Mouse (Mus musculus) limb, embryonic 12.5 days (tissue): ENCODE measurements around the gene Cblc. TPM values are rescaled to one million over a fixed set of nuclear protein-coding genes. Genes with fewer than 3 reads are reported as not detected.
A peak's percentile ranks its signal among the peaks of the same experiment; 100 is the strongest.

Source experiments
- ATAC-seq: fragments of 200-750 bp; cut with Nextera tagmentation; 2 replicates; pipeline ENCODE4 v1.8.0; 2017; ENCODE audit warnings: low read depth, moderate TSS enrichment; ENCODE audit not compliant: insufficient number of reproducible peaks, insufficient read depth, low FRiP score, low TSS enrichment
- H3K27ac ChIP-seq: fragments of 300-500 bp; sonication (generic); 2 replicates; pipeline ENCODE4 v1.5.1; 2016; ENCODE audit warnings: mild to moderate bottlenecking, moderate library complexity
- H3K27me3 ChIP-seq: fragments of 300-500 bp; sonication (generic); 2 replicates; pipeline ENCODE4 v1.6.1; 2016; ENCODE audit warnings: mild to moderate bottlenecking, moderate library complexity
- H3K36me3 ChIP-seq: fragments of 300-500 bp; sonication (generic); 2 replicates; pipeline ENCODE4 v1.6.1; 2016; ENCODE audit warnings: mild to moderate bottlenecking, moderate library complexity
- H3K4me1 ChIP-seq: fragments of 300-500 bp; sonication (generic); replicated peaks from 2 replicates; pipeline ENCODE4 v1.6.1; 2016
- H3K4me2 ChIP-seq: fragments of 300-500 bp; sonication (generic); 2 replicates; pipeline ENCODE4 v1.6.1; 2016; ENCODE audit warnings: mild to moderate bottlenecking, moderate library complexity
- H3K4me3 ChIP-seq: fragments of 300-500 bp; sonication (generic); replicated peaks from 2 replicates; pipeline ENCODE4 v1.5.1; 2016; ENCODE audit warnings: mild to moderate bottlenecking
- H3K9ac ChIP-seq: fragments of 300-500 bp; sonication (generic); replicated peaks from 2 replicates; pipeline ENCODE4 v1.6.1; 2016; ENCODE audit warnings: mild to moderate bottlenecking, moderate library complexity
- H3K9me3 ChIP-seq: fragments of 300-500 bp; sonication (generic); 2 replicates; pipeline ENCODE4 v1.6.1; 2016; ENCODE audit warnings: mild to moderate bottlenecking, moderate library complexity
- WGBS: fragments of 180-500 bp; shearing (Covaris S2); methylation state at CpG from one replicate; pipeline ENCODE4 v1.1.7; 2016; 5-methylcytosine and 5-hydroxymethylcytosine counted together
- polyA plus RNA-seq: library from polyadenylated mRNA; unstranded; fragments of >200 nt; fragmentation: Nextera tagmentation; extraction: Ambion mirVana; gene quantifications from 2 replicates; pipeline ENCODE4 v1.2.1, GENCODE M21; 2016

Gene Cblc
- polyA plus RNA-seq, 1 experiment from 2014 or later, result 2.8 TPM

DNA sequence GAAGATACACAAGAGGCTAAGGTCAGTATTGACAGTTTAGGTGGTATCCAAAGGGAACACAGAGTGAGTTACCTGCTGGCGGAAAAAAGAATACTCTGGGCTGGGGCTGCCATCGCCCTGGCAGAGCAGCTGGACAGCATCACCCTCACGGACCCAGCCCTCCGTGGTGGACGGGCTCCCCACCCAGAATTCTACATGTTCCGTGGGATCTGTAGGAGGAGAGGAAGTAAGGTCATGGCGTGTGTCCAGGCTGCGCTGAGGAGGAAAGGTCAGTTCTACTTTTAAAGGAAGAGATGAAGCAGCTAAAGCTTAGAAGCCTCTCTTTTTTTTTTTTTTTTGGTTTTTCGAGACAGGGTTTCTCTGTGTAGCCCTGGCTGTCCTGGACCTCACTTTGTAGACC, 32.0 kb downstream of the Cblc start:
- Histone ChIP-seq H3K27ac (no peak overlapping the region), H3K4me1 (peaks cover 12% of the 10 kb centered on the region), H3K4me2 (no peak overlapping the region), H3K9me3 (no peaks in the 10 kb centered on the region), H3K27me3 (peaks cover 14% of the 10 kb centered on the region), H3K4me3 (no peak overlapping the region), H3K9ac (no peak overlapping the region), H3K36me3 (peaks cover 15% of the 10 kb centered on the region; the same call in 1 of the 2 replicates)
- ATAC-seq, result no peak
- WGBS, result 88% methylated on average over 9 of the region's 9 CpGs

DNA sequence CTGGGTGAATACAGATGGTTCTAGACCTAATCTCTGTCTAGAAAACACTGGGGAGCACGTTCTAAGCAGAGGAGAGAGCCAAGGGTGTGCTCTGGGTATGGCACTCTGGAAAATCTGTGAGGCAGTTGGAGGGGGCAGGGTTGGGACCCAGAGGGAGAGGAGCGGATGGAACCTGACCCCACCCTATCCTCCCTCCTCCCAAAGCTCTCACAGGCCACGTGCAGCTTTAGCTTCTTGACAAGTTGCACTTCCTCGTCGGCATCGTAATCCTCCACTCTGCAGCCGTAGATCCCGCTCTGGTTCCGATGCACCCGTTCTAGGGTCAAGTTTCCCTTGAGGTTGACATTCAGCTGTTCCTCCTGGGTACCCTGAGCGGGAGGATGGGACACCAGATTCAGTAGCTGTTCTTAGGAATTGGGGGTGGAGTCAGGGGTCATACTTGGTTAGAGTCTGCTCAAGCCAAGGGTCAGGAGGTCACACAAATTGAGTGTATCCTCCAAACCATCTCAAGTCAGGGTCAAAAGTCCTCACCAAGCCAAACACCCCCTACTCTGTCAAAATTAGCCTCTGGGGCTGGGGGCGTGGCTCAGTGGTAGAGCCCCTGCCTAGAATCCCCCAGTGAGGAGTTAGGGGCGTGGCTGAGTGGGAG, 32.7 kb downstream of the Cblc start:
- no peak for ATAC-seq
- 84% methylated on average over 13 of the region's 13 CpGs for WGBS
- H3K4me2 ChIP-seq, result no peak overlapping the region
- H3K36me3 ChIP-seq, result peaks cover 15% of the 10 kb centered on the region; the same call in 1 of the 2 replicates
- no peak overlapping the region for H3K4me3 ChIP-seq
- no peaks in the 10 kb centered on the region for H3K9me3 ChIP-seq
- H3K27ac ChIP-seq, result no peak overlapping the region
- peaks cover 5% of the 10 kb centered on the region for H3K4me1 ChIP-seq
- H3K9ac ChIP-seq, result no peak overlapping the region
- H3K27me3 ChIP-seq, result peaks cover 8% of the 10 kb centered on the region

DNA sequence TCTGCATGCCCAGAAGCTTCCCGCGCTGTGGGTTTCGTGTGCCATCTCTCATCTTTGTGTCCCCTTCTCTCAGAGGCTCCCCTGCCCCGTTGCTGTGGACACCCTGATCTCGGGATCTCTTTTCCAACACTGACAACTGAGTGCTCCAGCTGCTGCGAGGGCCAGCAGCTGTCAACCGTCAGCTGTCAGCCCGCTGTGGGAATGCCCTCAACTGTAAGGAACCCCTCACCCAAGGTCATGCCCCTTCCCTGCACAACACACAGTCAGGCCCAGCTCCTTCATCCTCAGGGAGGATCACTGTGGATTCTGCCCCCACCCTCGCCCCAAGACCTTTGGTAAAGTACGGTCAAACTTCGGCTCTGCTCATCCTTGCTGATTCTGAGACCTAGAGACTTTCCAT, 34.3 kb downstream of the Cblc start:
- WGBS, result 79% methylated on average over 11 of the region's 11 CpGs
- Histone ChIP-seq H3K9ac (no peak overlapping the region), H3K4me3 (no peak overlapping the region), H3K4me1 (no peaks in the 10 kb centered on the region), H3K27me3 (no peaks in the 10 kb centered on the region; the same call in 1 of the 2 replicates), H3K27ac (no peak overlapping the region), H3K4me2 (no peak overlapping the region), H3K9me3 (no peaks in the 10 kb centered on the region), H3K36me3 (peaks cover 22% of the 10 kb centered on the region; the same call in 1 of the 2 replicates)
- no peak for ATAC-seq

DNA sequence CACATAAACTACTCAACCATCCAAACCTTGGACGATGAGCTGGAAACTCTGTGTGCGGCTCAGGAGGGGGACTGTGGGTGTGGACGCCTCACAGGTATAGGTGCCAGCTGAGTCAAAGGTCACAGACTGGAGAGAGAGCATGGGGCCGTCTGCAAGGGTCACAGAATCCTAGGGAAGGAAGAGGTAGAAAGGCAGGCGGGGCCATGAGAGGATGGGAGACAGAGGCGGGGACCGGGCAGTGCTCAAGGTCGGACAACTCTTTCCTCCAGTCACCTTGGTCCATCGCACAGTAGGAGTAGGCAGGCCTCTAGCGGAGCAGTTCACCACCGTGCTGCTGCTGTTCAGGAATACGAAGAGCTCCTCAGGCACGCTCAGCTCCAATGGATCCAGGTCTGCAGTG, 36.6 kb downstream of the Cblc start:
- no peak overlapping the region for H3K9ac ChIP-seq
- WGBS, result 89% methylated on average over 13 of the region's 13 CpGs

DNA sequence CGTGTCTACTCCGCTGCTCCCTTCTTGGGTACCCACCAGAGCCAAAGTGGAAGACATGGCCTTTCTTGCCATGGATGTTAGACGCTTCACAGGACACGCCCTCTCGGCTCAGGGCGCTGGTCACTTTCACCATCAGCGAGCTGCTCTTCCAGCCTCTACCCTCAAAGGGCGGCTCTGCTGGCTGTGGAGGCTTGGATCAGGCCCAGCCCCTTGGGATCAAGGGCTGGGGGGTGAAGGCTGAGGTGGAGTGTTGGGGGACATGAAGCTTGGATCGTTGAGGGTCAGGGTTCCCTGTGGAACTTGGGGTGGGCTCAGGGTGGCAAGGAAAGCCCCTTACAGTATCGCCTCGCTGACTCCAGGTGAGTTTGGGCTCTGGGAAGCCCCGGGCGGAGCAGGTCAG, 38.0 kb downstream of the Cblc start:
- no peak overlapping the region for H3K4me2 ChIP-seq
- no peaks in the 10 kb centered on the region for H3K27me3 ChIP-seq
- ATAC-seq, result no peak
- H3K4me3 ChIP-seq, result no peak overlapping the region
- peaks cover 12% of the 10 kb centered on the region for H3K36me3 ChIP-seq
- H3K27ac ChIP-seq, result no peak overlapping the region
- no peak overlapping the region for H3K9ac ChIP-seq
- H3K4me1 ChIP-seq, result 0 out of 2 replicates have a peak, but pooled peaks cover 8% of the 10 kb centered on the region
- 89% methylated on average over 13 of the region's 13 CpGs for WGBS
- H3K9me3 ChIP-seq, result no peaks in the 10 kb centered on the region

More for the DNA sequence above, 36.6 kb downstream of the Cblc start:
- Histone ChIP-seq H3K4me3 (no peak overlapping the region), H3K27me3 (no peaks in the 10 kb centered on the region), H3K4me1 (0 out of 2 replicates have a peak, but pooled peaks cover 8% of the 10 kb centered on the region), H3K4me2 (no peak overlapping the region), H3K27ac (no peak overlapping the region), H3K9me3 (no peaks in the 10 kb centered on the region), H3K36me3 (peaks cover 22% of the 10 kb centered on the region)
- ATAC-seq, result no peak

DNA sequence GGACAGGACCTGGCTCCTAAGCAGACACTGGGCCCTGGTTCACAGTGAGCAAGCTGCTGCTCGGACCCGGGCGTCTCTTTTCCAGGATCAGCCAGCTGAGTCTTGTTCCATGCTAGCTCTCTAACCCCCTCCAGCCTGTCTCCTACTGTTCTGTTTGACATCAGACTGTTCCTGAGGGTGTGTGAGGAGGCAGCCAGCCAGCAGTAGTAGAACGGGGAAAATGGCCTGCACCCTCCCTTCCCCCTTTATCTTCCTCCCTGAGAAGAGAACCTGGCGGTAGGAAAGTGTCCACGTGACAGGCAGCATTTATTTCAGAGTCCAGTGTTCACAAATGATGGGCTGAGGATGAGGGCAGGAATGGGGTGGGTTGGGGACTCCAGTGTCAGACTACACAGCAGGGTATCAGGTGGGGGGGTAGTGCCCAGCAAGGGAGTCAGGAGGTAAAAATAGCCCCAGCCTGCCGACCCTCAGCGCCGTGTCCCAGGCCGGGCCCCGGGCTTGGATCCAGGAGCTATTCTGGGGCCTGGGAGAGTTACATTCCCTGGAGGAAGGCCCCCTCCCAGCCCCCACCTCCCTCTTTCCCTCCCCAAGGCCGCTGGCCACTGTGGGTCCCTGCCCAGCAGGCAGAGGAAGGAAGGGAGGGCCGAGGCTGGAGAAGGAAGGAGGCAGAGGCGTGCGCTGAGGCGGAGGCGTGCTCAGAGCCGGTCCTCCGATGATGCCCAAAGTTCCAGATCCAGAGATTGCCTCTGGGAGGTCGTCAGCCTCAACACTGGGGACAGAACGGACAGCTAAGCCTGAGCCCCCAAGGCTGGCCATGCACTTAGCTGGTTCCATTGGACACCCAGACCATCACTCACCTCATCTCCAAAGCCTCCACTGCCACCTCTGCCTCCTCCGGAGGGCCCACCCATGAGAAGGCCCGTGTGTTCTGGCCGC, 40.5 kb downstream of the Cblc start:
- no peaks in the 10 kb centered on the region for H3K9me3 ChIP-seq
- 0 out of 2 replicates have a peak overlapping the region, but pooled peaks have one; percentile 23 for H3K9ac ChIP-seq
- H3K4me3 ChIP-seq, result no peak overlapping the region
- H3K4me1 ChIP-seq, result 0 out of 2 replicates have a peak, but pooled peaks cover 8% of the 10 kb centered on the region
- H3K4me2 ChIP-seq, result no peak overlapping the region
- H3K27me3 ChIP-seq, result no peaks in the 10 kb centered on the region
- no peak overlapping the region for H3K27ac ChIP-seq
- 76% methylated on average over 23 of the region's 24 CpGs for WGBS
- H3K36me3 ChIP-seq, result peaks cover 11% of the 10 kb centered on the region; the same call in 1 of the 2 replicates
- ATAC-seq, result no peak

DNA sequence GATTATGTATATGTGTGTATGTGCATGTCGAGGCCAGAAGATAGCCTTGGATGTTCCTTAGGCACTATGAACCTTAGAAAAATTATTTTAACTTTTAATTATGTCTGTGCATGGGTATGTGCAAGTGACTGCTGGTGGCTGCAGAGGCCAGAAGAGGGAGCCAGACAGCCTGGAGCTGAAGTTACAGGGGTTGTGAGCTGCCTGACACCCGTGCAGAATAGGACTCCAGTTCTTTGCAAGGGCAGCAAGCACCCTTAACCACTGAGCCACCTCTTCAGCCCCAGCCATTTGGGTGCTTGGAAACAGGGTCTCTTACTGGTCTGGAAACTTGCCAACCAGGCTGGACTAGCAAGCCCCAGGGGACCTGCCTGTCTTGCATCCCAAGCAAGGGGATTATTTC, 41.6 kb downstream of the Cblc start:
- Histone ChIP-seq H3K36me3 (peaks cover 11% of the 10 kb centered on the region; the same call in 1 of the 2 replicates), H3K4me2 (no peak overlapping the region), H3K27ac (no peak overlapping the region), H3K4me1 (peaks cover 14% of the 10 kb centered on the region), H3K4me3 (no peak overlapping the region), H3K9me3 (no peaks in the 10 kb centered on the region), H3K9ac (no peak overlapping the region), H3K27me3 (no peaks in the 10 kb centered on the region)
- WGBS, result 93% methylated on average over 2 of the region's 2 CpGs
- ATAC-seq, result no peak

DNA sequence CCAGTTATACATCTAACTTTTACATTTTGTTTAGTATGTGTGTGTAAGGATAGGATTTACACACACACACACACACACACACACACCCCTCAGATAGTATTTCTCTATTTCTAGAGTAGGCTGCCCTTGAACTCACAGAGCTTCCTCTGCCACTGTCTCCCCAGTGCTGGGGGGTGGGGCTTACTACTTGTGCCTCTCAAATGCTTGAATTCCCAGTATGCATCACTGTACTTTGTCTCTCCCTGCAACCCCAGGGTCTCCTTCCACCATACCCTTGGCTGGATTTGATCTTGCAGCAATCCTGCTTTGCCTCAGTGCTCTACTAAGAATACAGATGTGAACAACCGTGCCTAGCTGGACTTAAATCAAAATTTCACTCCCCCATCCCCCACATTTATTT, 42.5 kb downstream of the Cblc start:
- Histone ChIP-seq H3K27me3 (no peaks in the 10 kb centered on the region), H3K9me3 (no peaks in the 10 kb centered on the region), H3K4me1 (peaks cover 14% of the 10 kb centered on the region), H3K27ac (no peak overlapping the region), H3K9ac (no peak overlapping the region), H3K36me3 (peaks cover 11% of the 10 kb centered on the region; the same call in 1 of the 2 replicates), H3K4me2 (no peak overlapping the region), H3K4me3 (no peak overlapping the region)
- WGBS, result 70% methylated on average over 1 of the region's 1 CpGs
- no peak for ATAC-seq

DNA sequence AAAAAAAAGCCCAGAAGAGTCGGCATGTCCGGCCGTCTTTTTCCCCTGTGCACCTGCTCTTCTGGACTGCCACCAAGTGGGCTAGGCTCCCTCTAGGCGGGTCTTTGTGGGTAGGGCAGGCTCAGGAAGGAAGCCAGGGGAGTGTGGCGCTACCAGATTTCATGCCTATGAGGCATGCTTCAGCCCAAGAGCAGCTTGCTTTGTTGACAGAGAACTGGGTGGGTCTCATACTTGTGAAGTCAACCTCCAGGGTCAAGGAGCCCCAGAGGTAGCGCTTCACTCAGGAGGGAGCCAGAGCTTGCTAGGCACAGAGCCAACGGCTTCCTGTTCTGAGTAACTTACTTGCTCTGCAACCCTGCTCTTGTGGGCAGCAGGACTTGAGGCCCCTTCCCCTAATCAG, 43.0 kb downstream of the Cblc start:
- WGBS, result 85% methylated on average over 7 of the region's 7 CpGs
- Histone ChIP-seq H3K4me2 (no peak overlapping the region), H3K9ac (no peak overlapping the region), H3K27me3 (no peaks in the 10 kb centered on the region), H3K4me1 (peaks cover 14% of the 10 kb centered on the region), H3K4me3 (no peak overlapping the region), H3K36me3 (peaks cover 7% of the 10 kb centered on the region; the same call in 1 of the 2 replicates), H3K9me3 (no peaks in the 10 kb centered on the region), H3K27ac (no peak overlapping the region)
- no peak for ATAC-seq

DNA sequence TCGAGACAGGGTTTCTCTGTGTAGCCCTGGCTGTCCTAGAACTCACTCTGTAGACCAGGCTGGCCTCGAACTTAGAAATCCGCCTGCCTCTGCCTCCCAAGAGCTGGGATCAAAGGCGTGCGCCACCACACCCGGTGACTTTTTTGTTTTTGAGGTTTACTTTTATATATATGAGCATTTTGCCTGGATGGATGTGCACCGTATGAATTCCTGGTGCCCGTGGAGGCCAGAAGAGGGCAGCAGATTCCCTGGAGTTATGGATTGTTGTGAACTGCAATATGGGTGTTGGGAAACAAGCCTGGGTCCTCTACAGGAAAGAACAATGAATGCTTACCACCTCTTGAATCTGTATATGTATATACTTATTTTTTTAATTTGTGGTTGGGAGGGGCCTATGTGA, 44.0 kb downstream of the Cblc start:
- H3K36me3 ChIP-seq, result peaks cover 3% of the 10 kb centered on the region; the same call in 1 of the 2 replicates
- H3K27me3 ChIP-seq, result no peaks in the 10 kb centered on the region
- ATAC-seq, result no peak
- no peak overlapping the region for H3K9ac ChIP-seq
- H3K9me3 ChIP-seq, result no peaks in the 10 kb centered on the region
- no peak overlapping the region for H3K4me2 ChIP-seq
- 75% methylated on average over 8 of the region's 8 CpGs for WGBS
- H3K27ac ChIP-seq, result no peak overlapping the region
- peaks cover 23% of the 10 kb centered on the region for H3K4me1 ChIP-seq
- no peak overlapping the region for H3K4me3 ChIP-seq

DNA sequence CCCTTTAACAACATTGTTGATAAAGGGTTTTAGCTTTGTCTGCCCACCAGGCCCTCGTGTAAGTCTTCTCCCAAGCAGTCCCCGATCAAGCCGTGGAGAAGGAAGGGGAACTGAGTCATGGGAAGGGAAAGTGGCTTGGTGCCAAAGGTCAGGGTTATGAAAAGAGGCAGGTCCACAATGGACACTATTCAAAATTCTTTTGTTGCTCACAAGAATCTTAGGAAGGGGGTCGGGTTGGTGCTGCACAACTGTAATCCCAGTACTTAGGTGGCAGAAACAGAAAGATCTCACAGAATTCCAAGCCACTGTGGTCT, 45.6 kb downstream of the Cblc start:
- no peaks in the 10 kb centered on the region for H3K9me3 ChIP-seq
- no peak overlapping the region for H3K4me3 ChIP-seq
- no peak overlapping the region for H3K9ac ChIP-seq
- H3K36me3 ChIP-seq, result no peaks in the 10 kb centered on the region
- no peaks in the 10 kb centered on the region for H3K27me3 ChIP-seq
- peaks cover 40% of the 10 kb centered on the region for H3K4me1 ChIP-seq
- H3K4me2 ChIP-seq, result no peak overlapping the region
- no peak overlapping the region for H3K27ac ChIP-seq
- ATAC-seq, result no peak
- 69% methylated on average over 4 of the region's 4 CpGs for WGBS
